Mouse (Mus musculus) stomach, postnatal 0 days (tissue): ENCODE data around the gene Fam53b.

Experiments used
- CTCF ChIP-seq: IDR thresholded peaks from 2 replicates; pipeline ENCODE4 v1.5.1; 2016; ENCODE audit warnings: antibody characterized with exemption, low read depth, mild to moderate bottlenecking, moderate library complexity
- EP300 ChIP-seq: optimal IDR thresholded peaks from 2 replicates; pipeline ENCODE3; 2016; ENCODE audit warnings: antibody characterized with exemption

DNA sequence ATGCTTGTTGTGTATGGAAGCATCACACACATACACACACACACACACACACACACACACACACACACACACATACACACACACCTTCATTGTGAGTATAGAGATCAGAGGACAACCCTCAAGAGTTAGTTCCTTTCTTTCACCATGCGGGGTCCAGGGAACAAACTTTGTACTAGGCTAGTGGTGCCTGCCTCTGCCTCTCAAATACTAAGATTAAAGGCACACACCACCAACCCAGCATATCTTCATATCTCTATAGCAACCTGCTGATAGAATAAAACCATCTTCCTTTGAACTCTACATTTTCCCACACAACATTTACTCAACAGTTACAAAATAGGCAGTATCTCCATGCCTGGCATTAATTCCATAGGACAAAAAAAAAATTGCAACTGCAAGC lies 42.4 kb upstream of the Fam53b start:
- TF ChIP-seq EP300 (no peak), CTCF (no peak)
